Comparison of ENCODE assay signal across 7 mouse cellular contexts in the genomic region with DNA sequence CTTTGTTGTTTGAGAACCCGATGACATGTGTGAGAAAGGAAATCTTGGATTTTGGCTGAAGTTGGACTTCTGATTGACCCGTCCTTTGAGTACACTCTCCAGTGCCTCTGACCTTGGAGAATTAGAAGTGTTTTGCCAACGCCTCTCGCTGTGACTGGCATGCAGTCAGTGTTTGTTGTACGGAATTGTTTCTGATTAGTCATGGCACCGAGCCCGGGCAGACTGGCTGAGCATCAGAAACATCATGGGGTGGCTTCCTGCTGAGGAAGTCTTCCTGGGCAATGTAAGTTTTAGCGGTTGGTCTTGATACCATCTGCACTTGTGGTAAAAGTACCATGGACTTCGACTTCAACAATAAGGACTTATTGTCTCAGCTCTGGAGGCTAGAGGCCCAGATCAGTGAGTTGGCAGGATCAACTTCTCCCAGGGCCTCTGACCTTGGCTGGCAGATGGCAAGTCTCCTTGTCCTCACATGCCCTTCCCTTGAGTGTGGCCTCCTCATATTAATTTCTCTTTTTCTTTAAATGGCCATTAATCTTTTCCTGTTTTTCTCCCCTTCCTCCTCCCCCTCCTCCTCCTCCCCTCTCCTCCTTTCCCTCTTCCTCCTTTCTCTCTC. TPM values are rescaled to one million over a fixed set of nuclear protein-coding genes. Genes with fewer than 3 reads are reported as not detected.
DNase-seq lines count a peak whose midpoint lies in the region; ATAC-seq lines count a peak whose summit lies in the region.

No protein-coding gene starts in this region.

- no peak overlapping the region for H3K9ac ChIP-seq in kidney, embryonic 16.5 days (replicated peaks; ENCODE audit: low read length)

- H3K9me3 ChIP-seq in kidney, embryonic 16.5 days (ENCODE audit: low read length), result no peaks in the 10 kb centered on the region

- no peak for ATAC-seq in kidney, embryonic 16.5 days (ENCODE audit: low FRiP score, low TSS enrichment)

- H3K4me1 ChIP-seq in kidney, embryonic 16.5 days (ENCODE audit: insufficient read depth, low read length), result no peaks in the 10 kb centered on the region
- no peaks in the 10 kb centered on the region for H3K4me1 ChIP-seq in brown adipose tissue, adult 24 weeks (ENCODE audit: control insufficient read depth, insufficient read depth, insufficient read length, low read length)

- peak; percentile 45 to 69 for DNase-seq in kidney, postnatal 25 days
- peak; percentile 29 to 45 for DNase-seq in frontal cortex, postnatal 10 days (ENCODE audit: low spot score in 2 of 2)
- DNase-seq in layer of hippocampus, postnatal 14 days (ENCODE audit: low spot score in 2 of 2), result peak; percentile 52 to 76
- no peak for DNase-seq in urinary bladder, postnatal 25 days (ENCODE audit: low spot score)
- DNase-seq in spleen, adult 18-20 months, result no peak

- no peak overlapping the region for H3K4me2 ChIP-seq in kidney, embryonic 16.5 days (replicated peaks; ENCODE audit: low read depth, low read length)

- 83% methylated on average over 9 of the region's 9 CpGs for WGBS in kidney, embryonic 16.5 days

- H3K36me3 ChIP-seq in kidney, embryonic 16.5 days (ENCODE audit: insufficient read depth, low read length), result no peaks in the 10 kb centered on the region

- no peak overlapping the region for H3K4me3 ChIP-seq in kidney, embryonic 16.5 days (ENCODE audit: low read length)
- no peak overlapping the region for H3K4me3 ChIP-seq in brown adipose tissue, adult 24 weeks (ENCODE audit: insufficient read depth, low read depth, low read length)

- H3K27ac ChIP-seq in kidney, embryonic 16.5 days (ENCODE audit: low read length), result no peak overlapping the region
- peak overlapping the region; percentile 92 for H3K27ac ChIP-seq in brown adipose tissue, adult 24 weeks (replicated peaks; ENCODE audit: low read depth, low read length)

- H3K27me3 ChIP-seq in kidney, embryonic 16.5 days (ENCODE audit: insufficient read depth, low read length), result no peaks in the 10 kb centered on the region

RNA-seq across cellular contexts. Expression of a gene that starts 28.3 kb away (rescaled TPM):
- polyA plus RNA-seq in kidney, embryonic 16.5 days (2015; fragmentation: Nextera tagmentation; extraction: Ambion mirVana), result not detected in 2 replicates
- polyA plus RNA-seq in brown adipose tissue, adult 24 weeks (2012; ENCODE audit: insufficient read depth, insufficient read length, missing spikeins), result not detected in 2 replicates
- not detected for total RNA-seq in layer of hippocampus, postnatal 14 days (2021)

Comparison
In these comparisons a context has a peak if more than half of its experiments do, and no peak if none do; other contexts are left out.
1. DNase-seq: peak in kidney, postnatal 25 days (2 of 2), frontal cortex, postnatal 10 days (2 of 2) and layer of hippocampus, postnatal 14 days (2 of 2); none in urinary bladder, postnatal 25 days (single experiment) and spleen, adult 18-20 months (0 of 2).